Mouse (Mus musculus) retina, embryonic 14.5 days (tissue): ENCODE measurements around the gene Nr6a1.
A peak's percentile ranks its signal among the peaks of the same experiment; 100 is the strongest.

Source experiments
- DNase-seq: peaks from one replicate; pipeline ENCODE4 v3.0.0-alpha.2; 2015; ENCODE audit warnings: low spot score

Nr6a1 gene

GRCm38 (mm10) chr2:38712076-38712768 lies 215.3 kb downstream of the Nr6a1 start:
- no peak for DNase-seq

- no peak for DNase-seq
Observed at GRCm38 (mm10) chr2:38711421-38711861, 216.0 kb downstream of the Nr6a1 start.

- DNase-seq = peak; percentile 49
Observed at GRCm38 (mm10) chr2:38710304-38711241, 216.9 kb downstream of the Nr6a1 start.

GRCm38 (mm10) chr2:38708907-38709688 lies 218.4 kb downstream of the Nr6a1 start:
- no peak for DNase-seq

GRCm38 (mm10) chr2:38706661-38707060 lies 220.8 kb downstream of the Nr6a1 start:
- DNase-seq = no peak

- no peak for DNase-seq
Observed at GRCm38 (mm10) chr2:38705036-38705435, 222.5 kb downstream of the Nr6a1 start.

- DNase-seq = no peak
Observed at GRCm38 (mm10) chr2:38704336-38704735, 223.2 kb downstream of the Nr6a1 start.

GRCm38 (mm10) chr2:38700177-38700576 lies 227.3 kb downstream of the Nr6a1 start:
- no peak for DNase-seq

- DNase-seq = no peak
Observed at GRCm38 (mm10) chr2:38698623-38699022, 228.9 kb downstream of the Nr6a1 start.

GRCm38 (mm10) chr2:38697128-38698120 lies 230.1 kb downstream of the Nr6a1 start:
- peak; percentile 50 for DNase-seq

- DNase-seq = no peak
Observed at GRCm38 (mm10) chr2:38695770-38696169, 231.7 kb downstream of the Nr6a1 start.

- DNase-seq = peak; percentile 69
Observed at GRCm38 (mm10) chr2:38691542-38691941, 235.9 kb downstream of the Nr6a1 start.

GRCm38 (mm10) chr2:38689881-38690280 lies 237.6 kb downstream of the Nr6a1 start:
- no peak for DNase-seq

GRCm38 (mm10) chr2:38688791-38689520 lies 238.5 kb downstream of the Nr6a1 start:
- DNase-seq = peak; percentile 91

GRCm38 (mm10) chr2:38685746-38686145 lies 241.7 kb downstream of the Nr6a1 start:
- no peak for DNase-seq

GRCm38 (mm10) chr2:38683083-38683482 lies 244.4 kb downstream of the Nr6a1 start:
- DNase-seq = no peak

GRCm38 (mm10) chr2:38682209-38682608 lies 245.3 kb downstream of the Nr6a1 start:
- DNase-seq = no peak

GRCm38 (mm10) chr2:38678947-38679346 lies 248.5 kb downstream of the Nr6a1 start:
- no peak for DNase-seq

GRCm38 (mm10) chr2:38675366-38675969 lies 252.0 kb downstream of the Nr6a1 start:
- DNase-seq = no peak
